Mouse (Mus musculus): ENCODE results near the gene Ints6.

Gene Ints6

GRCm38 (mm10) chr14:62761036-62761881, at the start of gene Ints6:
TSS of gene Ints6 (minus strand) at chr14:62761169.
- peak; percentile 94 to 98 for DNase-seq

GRCm38 (mm10) chr14:62808661-62809523, 47.9 kb upstream of the Ints6 start:
- DNase-seq, result peak in 1 of 2 experiments; percentile 7

- DNase-seq, result no peak
Observed at GRCm38 (mm10) chr14:62806921-62807320, 46.0 kb upstream of the Ints6 start.

- DNase-seq, result no peak
Observed at GRCm38 (mm10) chr14:62803204-62803603, 42.2 kb upstream of the Ints6 start.

- DNase-seq, result no peak
Observed at GRCm38 (mm10) chr14:62800791-62801190, 39.8 kb upstream of the Ints6 start.

- no peak for DNase-seq
Observed at GRCm38 (mm10) chr14:62798608-62799101, 37.7 kb upstream of the Ints6 start.

GRCm38 (mm10) chr14:62795719-62796118, 34.8 kb upstream of the Ints6 start:
- DNase-seq, result no peak

GRCm38 (mm10) chr14:62789282-62789681, 28.3 kb upstream of the Ints6 start:
- no peak for DNase-seq

GRCm38 (mm10) chr14:62782981-62783380, 22.0 kb upstream of the Ints6 start:
- DNase-seq, result no peak

- no peak for DNase-seq
Observed at GRCm38 (mm10) chr14:62780520-62781316, 19.7 kb upstream of the Ints6 start.

- DNase-seq, result no peak
Observed at GRCm38 (mm10) chr14:62778095-62778494, 17.1 kb upstream of the Ints6 start.

- DNase-seq, result no peak
Observed at GRCm38 (mm10) chr14:62775034-62775433, 14.1 kb upstream of the Ints6 start.

- DNase-seq, result no peak
Observed at GRCm38 (mm10) chr14:62774246-62774645, 13.3 kb upstream of the Ints6 start.

- no peak for DNase-seq
Observed at GRCm38 (mm10) chr14:62773766-62774165, 12.8 kb upstream of the Ints6 start.

- no peak for DNase-seq
Observed at GRCm38 (mm10) chr14:62765398-62765797, 4.4 kb upstream of the Ints6 start.

GRCm38 (mm10) chr14:62764371-62764770, 3.4 kb upstream of the Ints6 start:
- no peak for DNase-seq

- DNase-seq, result no peak
Observed at GRCm38 (mm10) chr14:62761943-62762342, 974 bp upstream of the Ints6 start.

GRCm38 (mm10) chr14:62760321-62761035, 491 bp downstream of the Ints6 start:
- peak; percentile 58 to 68 for DNase-seq

GRCm38 (mm10) chr14:62759771-62760320, 1.1 kb downstream of the Ints6 start:
- peak; percentile 62 to 72 for DNase-seq

- DNase-seq, result no peak
Observed at GRCm38 (mm10) chr14:62758714-62759113, 2.3 kb downstream of the Ints6 start.

GRCm38 (mm10) chr14:62755095-62755640, 5.8 kb downstream of the Ints6 start:
- DNase-seq, result no peak
